In genomic region chr19:44821581-44821980, GRCm38 (mm10) we compare ENCODE assay signal across 16 mouse cellular contexts.
A peak's percentile ranks its signal among the peaks of the same experiment; 100 is the strongest.
DNase-seq lines count a peak whose midpoint lies in the region; ATAC-seq lines count a peak whose summit lies in the region.
"Had no signal": no experiment of that assay in that cellular context is flagged by ENCODE, and none has a peak within 500 bp of the region (broad histone marks: within the 10 kb centered on the region; RNA-seq: fewer than 3 reads in every experiment).

No protein-coding gene starts in this region.

- H3K36me3 ChIP-seq in neural tube, embryonic 15.5 days = no peaks in the 10 kb centered on the region
- H3K36me3 ChIP-seq: embryonic facial prominence, embryonic 10.5 days; intestine, embryonic 15.5 days; limb, embryonic 15.5 days; midbrain, embryonic 15.5 days had no signal

- H3K9ac ChIP-seq in neural tube, embryonic 15.5 days (replicated peaks) = no peak overlapping the region
- H3K9ac ChIP-seq: intestine, embryonic 15.5 days; limb, embryonic 15.5 days; midbrain, embryonic 15.5 days had no signal

- ATAC-seq in neural tube, embryonic 15.5 days (ENCODE audit: low FRiP score) = no peak
- ATAC-seq: forebrain, embryonic 14.5 days; intestine, embryonic 15.5 days; midbrain, embryonic 15.5 days had no signal

- peaks cover 8% of the 10 kb centered on the region; the same call in 1 of the 2 replicates for H3K27me3 ChIP-seq in neural tube, embryonic 15.5 days (replicated peaks)

- H3K4me2 ChIP-seq in neural tube, embryonic 15.5 days = no peak overlapping the region
- H3K4me2 ChIP-seq: intestine, embryonic 15.5 days; limb, embryonic 15.5 days; midbrain, embryonic 15.5 days had no signal

- H3K27ac ChIP-seq in neural tube, embryonic 15.5 days (replicated peaks) = peak overlapping the region; percentile 47
- H3K27ac ChIP-seq: embryonic facial prominence, embryonic 10.5 days; heart, adult 2 months; intestine, embryonic 15.5 days; limb, embryonic 15.5 days; midbrain, embryonic 15.5 days had no signal

- 27% methylated on average over 3 of the region's 3 CpGs for WGBS in neural tube, embryonic 15.5 days

- no peaks in the 10 kb centered on the region for H3K9me3 ChIP-seq in neural tube, embryonic 15.5 days (replicated peaks)
- H3K9me3 ChIP-seq: embryonic facial prominence, embryonic 10.5 days; intestine, embryonic 15.5 days; limb, embryonic 15.5 days; megakaryocyte, embryonic 14.5 days; midbrain, embryonic 15.5 days had no signal

- no peak overlapping the region for H3K4me3 ChIP-seq in neural tube, embryonic 15.5 days (replicated peaks)
- H3K4me3 ChIP-seq: embryonic facial prominence, embryonic 10.5 days; heart, adult 2 months; intestine, embryonic 15.5 days; limb, embryonic 15.5 days; megakaryocyte, embryonic 14.5 days; midbrain, embryonic 15.5 days had no signal

- DNase-seq in right cerebral cortex, adult 18-20 months = peak; percentile 40
- DNase-seq in right cerebral cortex, postnatal 4 days = no peak
- peak; percentile 22 to 29 for DNase-seq in layer of hippocampus, postnatal 14 days (ENCODE audit: low spot score in 2 of 2)
- DNase-seq in embryo, embryonic 10 days (ENCODE audit: low spot score) = no peak
- no peak for DNase-seq in natural killer cell, adult 2 months (ENCODE audit: low spot score in 2 of 2)
- DNase-seq in kidney, postnatal 10 days = no peak
- DNase-seq: cerebellum, postnatal 25 days; heart, adult 2 months; lung, postnatal 14 days had no signal

- H3K4me1 ChIP-seq in neural tube, embryonic 15.5 days = peaks cover 62% of the 10 kb centered on the region
- H3K4me1 ChIP-seq: megakaryocyte, embryonic 14.5 days had no signal

Comparison
In these comparisons a context has a peak if more than half of its experiments do, and no peak if none do; other contexts are left out.
1. DNase-seq: peak in right cerebral cortex, adult 18-20 months (single experiment) and layer of hippocampus, postnatal 14 days (2 of 2); none in right cerebral cortex, postnatal 4 days (single experiment), embryo, embryonic 10 days (single experiment), natural killer cell, adult 2 months (0 of 2) and kidney, postnatal 10 days (single experiment).